Comparison of ENCODE assay signal across 8 mouse cellular contexts in genomic region chr9:111314219-111314618, GRCm38 (mm10). TPM values are rescaled to one million over a fixed set of nuclear protein-coding genes. Genes with fewer than 3 reads are reported as not detected.
DNase-seq lines count a peak whose midpoint lies in the region; ATAC-seq and TF ChIP-seq lines count a peak whose summit lies in the region.
"Had no signal": no experiment of that assay in that cellular context is flagged by ENCODE, and none has a peak within 500 bp of the region (broad histone marks: within the 10 kb centered on the region; RNA-seq: fewer than 3 reads in every experiment).

No protein-coding gene starts in this region.

- peak; percentile 74 for TF ChIP-seq CTCF in cerebellum, adult 2 months (IDR thresholded peaks at IDR 0.05; ENCODE audit: borderline replicate concordance, insufficient read depth, low read depth, low read length)

- H3K36me3 ChIP-seq in liver, embryonic 12.5 days: no peaks in the 10 kb centered on the region
- no peaks in the 10 kb centered on the region for H3K36me3 ChIP-seq in limb, embryonic 11.5 days (ENCODE audit: control insufficient read depth, insufficient read depth, low read length)

- no peak overlapping the region for H3K9ac ChIP-seq in liver, embryonic 12.5 days
- H3K9ac ChIP-seq in limb, embryonic 11.5 days (ENCODE audit: low read length): no peak overlapping the region

- WGBS in liver, embryonic 12.5 days (ENCODE audit: insufficient replicate concordance): 29% methylated on average over 5 of the region's 5 CpGs
- 44% methylated on average over 5 of the region's 5 CpGs for WGBS in cerebellum, adult 2 months
- 30% methylated on average over 5 of the region's 5 CpGs for WGBS in limb, embryonic 11.5 days

- H3K27ac ChIP-seq in liver, embryonic 12.5 days: no peak overlapping the region
- H3K27ac ChIP-seq in cerebellum, adult 2 months (ENCODE audit: insufficient read depth, low read length): no peak overlapping the region
- H3K27ac ChIP-seq in limb, embryonic 11.5 days (replicated peaks; ENCODE audit: low read depth, low read length): no peak overlapping the region

- H3K4me1 ChIP-seq in liver, embryonic 12.5 days: peaks cover 11% of the 10 kb centered on the region; the same call in 1 of the 2 replicates
- H3K4me1 ChIP-seq in cerebellum, adult 2 months (ENCODE audit: control insufficient read depth, insufficient read depth, low read length): no peaks in the 10 kb centered on the region
- peaks cover 7% of the 10 kb centered on the region for H3K4me1 ChIP-seq in limb, embryonic 11.5 days (ENCODE audit: control insufficient read depth, insufficient read depth, low read length)

- ATAC-seq in liver, embryonic 12.5 days: no peak
- ATAC-seq in limb, embryonic 11.5 days (ENCODE audit: insufficient number of reproducible peaks, low FRiP score, low TSS enrichment, low read depth): no peak

- intact Hi-C loops in heart, postnatal 36 days (cut with DNase I): no loop called here

- TF ChIP-seq POLR2A in cerebellum, adult 2 months (IDR thresholded peaks at IDR 0.05; ENCODE audit: borderline replicate concordance, insufficient read depth, low read length): no peak

- H3K4me3 ChIP-seq in liver, embryonic 12.5 days: no peak overlapping the region
- H3K4me3 ChIP-seq in cerebellum, adult 2 months (replicated peaks; ENCODE audit: insufficient read depth, low read depth, low read length): no peak overlapping the region
- H3K4me3 ChIP-seq in limb, embryonic 11.5 days (ENCODE audit: low read depth, low read length): no peak overlapping the region
- H3K4me3 ChIP-seq: myocyte had no signal

- H3K4me2 ChIP-seq in liver, embryonic 12.5 days: no peak overlapping the region
- H3K4me2 ChIP-seq in limb, embryonic 11.5 days (ENCODE audit: low read depth, severe bottlenecking): no peak overlapping the region

- DNase-seq in liver (peak; percentile 50), R1 (ENCODE audit: low read depth, low spot score) (peak; percentile 84)
- peak; percentile 21 to 54 for DNase-seq in cerebellum, adult 2 months
- DNase-seq in heart, postnatal 36 days: peak; percentile 9 to 38
- DNase-seq in limb, embryonic 11.5 days (ENCODE audit: low spot score): peak; percentile 73
- peak; percentile 75 for DNase-seq in right cerebral cortex, adult 18-20 months

- H3K9me3 ChIP-seq in liver, embryonic 12.5 days (replicated peaks): 0 out of 2 replicates have a peak, but pooled peaks cover 4% of the 10 kb centered on the region
- no peaks in the 10 kb centered on the region; the same call in 1 of the 2 replicates for H3K9me3 ChIP-seq in limb, embryonic 11.5 days (ENCODE audit: control insufficient read depth, low read length)

- H3K27me3 ChIP-seq in liver, embryonic 12.5 days (replicated peaks): peaks cover 67% of the 10 kb centered on the region
- peaks cover 4% of the 10 kb centered on the region for H3K27me3 ChIP-seq in cerebellum, adult 2 months (ENCODE audit: control insufficient read depth, insufficient read depth, low read length)
- peaks cover 40% of the 10 kb centered on the region for H3K27me3 ChIP-seq in limb, embryonic 11.5 days (ENCODE audit: control insufficient read depth, insufficient read depth, low read length)

RNA-seq across cellular contexts. Expression of gene Trank1, which starts 2.7 kb away (rescaled TPM):
- not detected in 2 replicates for polyA plus RNA-seq in liver, embryonic 12.5 days (2016; fragmentation: Nextera tagmentation; extraction: Ambion mirVana)
- polyA plus RNA-seq in cerebellum, adult 2 months (2012; rRNA removed): 78.8 and 93.4 TPM in 2 replicates
- total RNA-seq in heart, postnatal 36 days (2021): not detected
- 0.08 TPM in 1 of 2 replicates, not detected in the other for polyA plus RNA-seq in limb, embryonic 11.5 days (2014; fragmentation: Nextera tagmentation; extraction: Ambion mirVana)
- polyA plus RNA-seq: myocyte had no signal

RNA-seq across cellular contexts. Expression of gene Epm2aip1, which starts 42.5 kb away (rescaled TPM):
- 11.2 and 11.7 TPM in 2 replicates for polyA plus RNA-seq in liver, embryonic 12.5 days (2016; fragmentation: Nextera tagmentation; extraction: Ambion mirVana)
- polyA plus RNA-seq in cerebellum, adult 2 months (2012; rRNA removed): 52.8 and 55.6 TPM in 2 replicates
- total RNA-seq in heart, postnatal 36 days (2021): 10 to 100 TPM; 17.1 to 25.1 TPM
- 46.2 and 48.8 TPM in 2 replicates for polyA plus RNA-seq in limb, embryonic 11.5 days (2014; fragmentation: Nextera tagmentation; extraction: Ambion mirVana)

RNA-seq across cellular contexts. Expression of gene Mlh1, which starts 42.6 kb away (rescaled TPM):
- 33.6 and 35.8 TPM in 2 replicates for polyA plus RNA-seq in liver, embryonic 12.5 days (2016; fragmentation: Nextera tagmentation; extraction: Ambion mirVana)
- 36.6 and 41.3 TPM in 2 replicates for polyA plus RNA-seq in cerebellum, adult 2 months (2012; rRNA removed)
- 1 to 10 TPM; 7.7 to 8.5 TPM for total RNA-seq in heart, postnatal 36 days (2021)
- 52.1 and 53.3 TPM in 2 replicates for polyA plus RNA-seq in limb, embryonic 11.5 days (2014; fragmentation: Nextera tagmentation; extraction: Ambion mirVana)

Comparison
In these comparisons a context has a peak if more than half of its experiments do, and no peak if none do; other contexts are left out.
1. DNase-seq: peak in every context shown above with its lines; median percentile 84 in R1; 75 in right cerebral cortex, adult 18-20 months; 73 in limb, embryonic 11.5 days; 50 in liver; 38 in cerebellum, adult 2 months; 24 in heart, postnatal 36 days.
2. RNA of gene Trank1, which starts 2.7 kb away (polyA plus RNA-seq): 78.8 to 93.4 TPM in cerebellum, adult 2 months; 0.08 TPM in limb, embryonic 11.5 days and not detected in liver, embryonic 12.5 days; every median in the first group is over 10 times any median in the second.